Mouse (Mus musculus) spleen, postnatal 10 days (tissue): ENCODE measurements around the gene Gm3696.
"Not testable (repeated sequence)": the region's sequence is repeated elsewhere in the genome, so short reads cannot be mapped to it uniquely, and the experiment has no call there.

Source experiments
- DNase-seq, 2 experiments: peaks; one replicate each; pipeline ENCODE4 v3.0.0; 2021 to 2022; ENCODE audit warnings: low spot score in 2 of 2

The Gm3696 gene

GRCm38 (mm10) chr14:7100521-7100920, at the start of gene Gm3696:
Gm3696 (minus strand) TSS chr14:7100621.
- not testable (repeated sequence) for DNase-seq

GRCm38 (mm10) chr14:7125312-7125711, 24.9 kb upstream of the Gm3696 start, which contains the start of gene Gm6676:
Gm6676 (minus strand) TSS chr14:7125412.
- not testable (repeated sequence) for DNase-seq

GRCm38 (mm10) chr14:7105124-7105802, 4.8 kb upstream of the Gm3696 start:
- not testable (repeated sequence) for DNase-seq

GRCm38 (mm10) chr14:7044870-7045269, 55.6 kb downstream of the Gm3696 start, which contains the start of gene Gm3685:
Gm3685 (minus strand) TSS chr14:7044970.
- not testable (repeated sequence) for DNase-seq
